Mouse (Mus musculus) midbrain, embryonic 14.5 days (tissue): ENCODE measurements at regions not wholly inside any gene's neighbourhood (a gene's known extent, or its start where the extent isn't known, plus 50 kb on each side); places are given as distances from the start of the nearest gene placed in this dataset.

ENCODE experiments used
- ATAC-seq: fragments of 200-750 bp; cut with Nextera tagmentation; 2 replicates; pipeline ENCODE4 v1.8.0; 2017; ENCODE audit warnings: moderate number of reproducible peaks, moderate library complexity; ENCODE audit not compliant: low FRiP score, low TSS enrichment
- DNase-seq: peaks from one replicate; pipeline ENCODE4 v3.0.0-alpha.2; 2015
- H3K27ac ChIP-seq: fragments of 300-500 bp; sonication (generic); replicated peaks from 2 replicates; pipeline ENCODE4 v1.5.1; 2014; ENCODE audit warnings: mild to moderate bottlenecking, low read depth, low read length, moderate library complexity
- H3K27me3 ChIP-seq: fragments of 300-500 bp; sonication (generic); 2 replicates; pipeline ENCODE4 v1.6.1; 2014; ENCODE audit warnings: low read length, control low read depth, mixed read lengths; ENCODE audit not compliant: control insufficient read depth, insufficient read depth
- H3K36me3 ChIP-seq: fragments of 300-500 bp; sonication (generic); 2 replicates; pipeline ENCODE4 v1.6.1; 2014; ENCODE audit warnings: low read length, control low read depth; ENCODE audit not compliant: control insufficient read depth, insufficient read depth
- H3K4me1 ChIP-seq: fragments of 300-500 bp; sonication (generic); 2 replicates; pipeline ENCODE4 v1.6.1; 2014; ENCODE audit warnings: mild to moderate bottlenecking, antibody characterized with exemption, low read length, control low read depth; ENCODE audit not compliant: control insufficient read depth, insufficient read depth
- H3K4me2 ChIP-seq: fragments of 300-500 bp; sonication (generic); 2 replicates; pipeline ENCODE4 v1.6.1; 2014; ENCODE audit warnings: mild to moderate bottlenecking, low read length, moderate library complexity
- H3K4me3 ChIP-seq: fragments of 300-500 bp; sonication (generic); replicated peaks from 2 replicates; pipeline ENCODE4 v1.5.1; 2014; ENCODE audit warnings: low read depth, low read length
- H3K9ac ChIP-seq: fragments of 300-500 bp; sonication (generic); replicated peaks from 2 replicates; pipeline ENCODE4 v1.6.1; 2014; ENCODE audit warnings: mild to moderate bottlenecking, low read length, moderate library complexity
- H3K9me3 ChIP-seq: fragments of 300-500 bp; sonication (generic); 2 replicates; pipeline ENCODE4 v1.6.1; 2016; ENCODE audit warnings: low read length, control low read depth, mixed read lengths; ENCODE audit not compliant: control insufficient read depth
- WGBS: fragments of 180-500 bp; shearing (Covaris S2); extraction: QIAGEN DNeasy Blood & Tissue Kit; methylation state at CpG from one replicate; pipeline ENCODE4 v1.1.7; 2014; 5-methylcytosine and 5-hydroxymethylcytosine counted together

GRCm38 (mm10) chr17:79798361-79798760, 83.5 kb upstream of the Cyp1b1 start:
- Histone ChIP-seq H3K27me3 (no peaks in the 10 kb centered on the region), H3K9ac (no peak overlapping the region), H3K36me3 (no peaks in the 10 kb centered on the region), H3K9me3 (no peaks in the 10 kb centered on the region), H3K4me1 (no peaks in the 10 kb centered on the region), H3K27ac (no peak overlapping the region), H3K4me2 (no peak overlapping the region), H3K4me3 (no peak overlapping the region)
- no peak for DNase-seq
- 86% methylated on average over 6 of the region's 6 CpGs for WGBS
- ATAC-seq, result no peak

DNA sequence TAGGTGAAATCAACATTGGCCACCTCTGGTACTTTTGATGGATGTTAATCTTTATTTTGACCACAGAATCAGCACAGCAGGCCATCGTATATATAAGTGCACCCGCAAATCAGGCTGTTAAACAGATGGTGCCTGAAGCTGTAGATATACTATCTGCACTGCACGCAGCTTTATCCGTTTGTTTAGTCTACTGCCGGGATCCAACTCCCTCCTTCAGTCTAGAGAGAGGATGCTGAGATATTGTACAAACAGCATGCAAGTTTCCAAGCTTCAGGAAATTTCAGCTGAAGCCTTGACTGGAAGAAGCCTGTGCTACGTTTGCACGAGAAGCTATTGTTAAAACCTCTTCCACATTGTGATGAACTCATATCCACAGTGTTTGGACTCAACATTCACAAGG, 75.3 kb upstream of the Cyp1b1 start:
- Histone ChIP-seq H3K4me1 (no peaks in the 10 kb centered on the region), H3K36me3 (no peaks in the 10 kb centered on the region), H3K4me3 (no peak overlapping the region), H3K4me2 (no peak overlapping the region), H3K9me3 (no peaks in the 10 kb centered on the region), H3K27ac (no peak overlapping the region), H3K9ac (no peak overlapping the region), H3K27me3 (no peaks in the 10 kb centered on the region)
- DNase-seq, result no peak
- 85% methylated on average over 7 of the region's 7 CpGs for WGBS
- ATAC-seq, result no peak

GRCm38 (mm10) chr17:79787201-79787600, 72.3 kb upstream of the Cyp1b1 start:
- no peak for DNase-seq
- ATAC-seq, result no peak
- Histone ChIP-seq H3K27me3 (no peaks in the 10 kb centered on the region), H3K4me2 (no peak overlapping the region), H3K27ac (no peak overlapping the region), H3K36me3 (no peaks in the 10 kb centered on the region), H3K4me3 (no peak overlapping the region), H3K9me3 (no peaks in the 10 kb centered on the region), H3K9ac (no peak overlapping the region), H3K4me1 (no peaks in the 10 kb centered on the region)
- WGBS, result 91% methylated on average over 2 of the region's 2 CpGs

- H3K36me3 ChIP-seq, result no peaks in the 10 kb centered on the region
- ATAC-seq, result no peak
- H3K9me3 ChIP-seq, result no peaks in the 10 kb centered on the region
- H3K27ac ChIP-seq, result no peak overlapping the region
- no peaks in the 10 kb centered on the region for H3K27me3 ChIP-seq
- H3K4me1 ChIP-seq, result no peaks in the 10 kb centered on the region
- 86% methylated on average over 5 of the region's 5 CpGs for whole genome bisulfite sequencing
- H3K9ac ChIP-seq, result no peak overlapping the region
- H3K4me3 ChIP-seq, result no peak overlapping the region
- H3K4me2 ChIP-seq, result no peak overlapping the region
- no peak for DNase-seq
Observed at GRCm38 (mm10) chr17:79786691-79787090, 71.8 kb upstream of the Cyp1b1 start.

DNA sequence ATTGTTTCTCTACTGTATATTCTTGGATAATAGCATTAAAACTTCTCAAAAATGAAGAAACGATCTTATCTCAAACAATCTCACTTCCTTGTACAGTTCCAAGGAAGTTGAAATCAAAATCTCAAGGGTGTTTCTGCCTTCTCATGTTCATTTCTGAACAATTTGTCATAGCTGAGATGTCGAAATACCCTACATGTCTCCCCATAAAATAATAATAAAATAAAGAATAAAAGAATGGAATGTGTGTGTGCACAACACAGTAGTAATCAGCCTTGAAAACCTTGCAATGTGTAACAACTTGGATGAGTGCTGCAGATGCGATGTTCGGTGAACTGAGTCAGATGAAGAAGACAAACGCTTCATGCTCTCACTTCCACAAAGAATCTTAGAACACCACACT, 71.4 kb upstream of the Cyp1b1 start:
- no peak overlapping the region for H3K9ac ChIP-seq
- no peak for ATAC-seq
- H3K4me1 ChIP-seq, result no peaks in the 10 kb centered on the region
- H3K9me3 ChIP-seq, result no peaks in the 10 kb centered on the region
- 97% methylated on average over 5 of the region's 5 CpGs for WGBS
- no peak overlapping the region for H3K27ac ChIP-seq
- H3K27me3 ChIP-seq, result no peaks in the 10 kb centered on the region
- no peak overlapping the region for H3K4me2 ChIP-seq
- no peak for DNase-seq
- H3K4me3 ChIP-seq, result no peak overlapping the region
- H3K36me3 ChIP-seq, result no peaks in the 10 kb centered on the region

GRCm38 (mm10) chr17:79784256-79784870, 69.5 kb upstream of the Cyp1b1 start:
- no peak overlapping the region for H3K4me3 ChIP-seq
- ATAC-seq (no peak), DNase-seq (no peak)
- 95% methylated on average over 6 of the region's 6 CpGs for WGBS
- no peak overlapping the region for H3K4me2 ChIP-seq
- H3K27ac ChIP-seq, result no peak overlapping the region
- H3K36me3 ChIP-seq, result no peaks in the 10 kb centered on the region
- no peaks in the 10 kb centered on the region for H3K27me3 ChIP-seq
- no peaks in the 10 kb centered on the region for H3K4me1 ChIP-seq
- H3K9me3 ChIP-seq, result no peaks in the 10 kb centered on the region; the same call in 1 of the 2 replicates
- H3K9ac ChIP-seq, result no peak overlapping the region

GRCm38 (mm10) chr17:79781733-79782663, 67.1 kb upstream of the Cyp1b1 start:
- ATAC-seq (no peak), DNase-seq (no peak)
- H3K9ac ChIP-seq, result no peak overlapping the region
- no peaks in the 10 kb centered on the region for H3K4me1 ChIP-seq
- WGBS, result 92% methylated on average over 13 of the region's 13 CpGs
- no peak overlapping the region for H3K4me3 ChIP-seq
- no peak overlapping the region for H3K27ac ChIP-seq
- H3K36me3 ChIP-seq, result no peaks in the 10 kb centered on the region
- H3K9me3 ChIP-seq, result no peaks in the 10 kb centered on the region; the same call in 1 of the 2 replicates
- H3K27me3 ChIP-seq, result no peaks in the 10 kb centered on the region
- no peak overlapping the region for H3K4me2 ChIP-seq

- H3K9ac ChIP-seq, result no peak overlapping the region
- no peak overlapping the region for H3K4me2 ChIP-seq
- H3K9me3 ChIP-seq, result no peaks in the 10 kb centered on the region; the same call in 1 of the 2 replicates
- no peaks in the 10 kb centered on the region for H3K27me3 ChIP-seq
- ATAC-seq, result no peak
- no peak for DNase-seq
- H3K4me3 ChIP-seq, result no peak overlapping the region
- H3K27ac ChIP-seq, result no peak overlapping the region
- no peaks in the 10 kb centered on the region for H3K36me3 ChIP-seq
- 96% methylated on average over 2 of the region's 2 CpGs for WGBS
- no peaks in the 10 kb centered on the region for H3K4me1 ChIP-seq
Observed at GRCm38 (mm10) chr17:79781262-79781661, 66.4 kb upstream of the Cyp1b1 start.
